Mouse (Mus musculus) hindbrain, embryonic 11.5 days (tissue): ENCODE data around the gene Armc2. TPM values are rescaled to one million over a fixed set of nuclear protein-coding genes. Genes with fewer than 3 reads are reported as not detected.

Experiments used
- ATAC-seq: fragments of 200-750 bp; cut with Nextera tagmentation; 2 replicates; pipeline ENCODE4 v1.8.0; 2017; ENCODE audit warnings: mild to moderate bottlenecking, moderate TSS enrichment, moderate library complexity; ENCODE audit not compliant: low FRiP score
- DNase-seq: peaks from one replicate; pipeline ENCODE4 v3.0.0-alpha.2; 2015; ENCODE audit warnings: low spot score
- H3K27ac ChIP-seq: fragments of 300-500 bp; sonication (generic); 2 replicates; pipeline ENCODE4 v1.5.1; 2014; ENCODE audit warnings: mild to moderate bottlenecking, low read depth, low read length
- H3K27me3 ChIP-seq: fragments of 300-500 bp; sonication (generic); 2 replicates; pipeline ENCODE4 v1.6.1; 2014; ENCODE audit warnings: mild to moderate bottlenecking, low read length, moderate library complexity, mixed read lengths; ENCODE audit not compliant: control insufficient read depth, insufficient read depth
- H3K36me3 ChIP-seq: fragments of 300-500 bp; sonication (generic); 2 replicates; pipeline ENCODE4 v1.6.1; 2014; ENCODE audit warnings: mild to moderate bottlenecking, low read length, moderate library complexity, mixed read lengths; ENCODE audit not compliant: control insufficient read depth, insufficient read depth
- H3K4me1 ChIP-seq: fragments of 300-500 bp; sonication (generic); replicated peaks from 2 replicates; pipeline ENCODE4 v1.6.1; 2014; ENCODE audit warnings: low read length, mixed read lengths; ENCODE audit not compliant: control insufficient read depth, insufficient read depth
- H3K4me2 ChIP-seq: fragments of 300-500 bp; sonication (generic); replicated peaks from 2 replicates; pipeline ENCODE4 v1.6.1; 2014; ENCODE audit warnings: mild to moderate bottlenecking, low read depth, low read length
- H3K4me3 ChIP-seq: fragments of 300-500 bp; sonication (generic); 2 replicates; pipeline ENCODE4 v1.5.1; 2014; ENCODE audit warnings: low read depth, low read length
- H3K9ac ChIP-seq: fragments of 300-500 bp; sonication (generic); 2 replicates; pipeline ENCODE4 v1.6.1; 2014; ENCODE audit warnings: low read depth, low read length
- H3K9me3 ChIP-seq: fragments of 300-500 bp; sonication (generic); 2 replicates; pipeline ENCODE4 v1.6.1; 2016; ENCODE audit warnings: low read length; ENCODE audit not compliant: control insufficient read depth
- WGBS: fragments of 180-500 bp; shearing (Covaris S2); extraction: QIAGEN DNeasy Blood & Tissue Kit; methylation state at CpG from one replicate; pipeline ENCODE4 v1.1.7; 2014; 5-methylcytosine and 5-hydroxymethylcytosine counted together
- polyA plus RNA-seq: library from polyadenylated mRNA; unstranded; fragments of >200 nt; fragmentation: Nextera tagmentation; extraction: Ambion mirVana; gene quantifications from 2 replicates; pipeline ENCODE4 v1.2.1, GENCODE M21; 2014

The Armc2 gene
- polyA plus RNA-seq, 1 experiment from 2014 or later: 3.2 TPM

- ATAC-seq (no peak), DNase-seq (peak; percentile 27)
- peaks cover 2% of the 10 kb centered on the region; the same call in 1 of the 2 replicates for H3K27me3 ChIP-seq
- no peak overlapping the region for H3K4me2 ChIP-seq
- no peaks in the 10 kb centered on the region for H3K36me3 ChIP-seq
- H3K9me3 ChIP-seq: no peaks in the 10 kb centered on the region
- no peak overlapping the region for H3K27ac ChIP-seq
- no peak overlapping the region for H3K9ac ChIP-seq
- 14% methylated on average over 14 of the region's 14 CpGs for WGBS
- no peak overlapping the region for H3K4me3 ChIP-seq
- H3K4me1 ChIP-seq: 0 out of 2 replicates have a peak, but pooled peaks cover 4% of the 10 kb centered on the region
Observed at GRCm38 (mm10) chr10:41991364-41992058, 26.7 kb downstream of the Armc2 start.

DNA sequence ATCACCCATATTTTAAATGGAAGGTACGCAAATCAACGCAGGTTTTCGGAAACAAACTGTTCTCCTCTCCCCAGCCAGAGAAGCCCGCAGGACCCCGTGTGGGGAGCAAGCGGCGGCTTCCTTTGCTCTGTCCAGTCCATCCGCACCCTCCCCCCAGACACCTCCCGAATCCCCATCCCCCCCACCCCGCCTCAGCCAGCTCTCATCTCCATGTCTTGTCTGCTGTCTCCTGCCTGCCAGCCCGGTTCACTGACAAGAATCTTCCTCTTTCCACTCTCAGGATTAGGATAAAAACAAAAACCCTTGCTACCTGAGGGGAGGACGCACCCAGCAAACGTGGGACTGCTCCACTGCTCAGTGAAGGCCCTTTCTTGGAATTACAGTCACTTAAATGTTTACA is 27.3 kb downstream of the Armc2 start:
- H3K4me2 ChIP-seq: no peak overlapping the region
- ATAC-seq (no peak), DNase-seq (peak; percentile 22)
- no peak overlapping the region for H3K4me3 ChIP-seq
- 11% methylated on average over 13 of the region's 13 CpGs for WGBS
- H3K27ac ChIP-seq: no peak overlapping the region
- H3K36me3 ChIP-seq: no peaks in the 10 kb centered on the region
- H3K4me1 ChIP-seq: 0 out of 2 replicates have a peak, but pooled peaks cover 4% of the 10 kb centered on the region
- peaks cover 2% of the 10 kb centered on the region; the same call in 1 of the 2 replicates for H3K27me3 ChIP-seq
- H3K9ac ChIP-seq: no peak overlapping the region
- no peaks in the 10 kb centered on the region for H3K9me3 ChIP-seq

- Histone ChIP-seq H3K4me3 (no peak overlapping the region), H3K4me2 (no peak overlapping the region), H3K36me3 (no peaks in the 10 kb centered on the region), H3K9me3 (no peaks in the 10 kb centered on the region), H3K9ac (no peak overlapping the region), H3K4me1 (0 out of 2 replicates have a peak, but pooled peaks cover 4% of the 10 kb centered on the region), H3K27me3 (peaks cover 2% of the 10 kb centered on the region; the same call in 1 of the 2 replicates), H3K27ac (no peak overlapping the region)
- no peak for DNase-seq
- 88% methylated on average over 3 of the region's 3 CpGs for WGBS
- no peak for ATAC-seq
Observed at GRCm38 (mm10) chr10:41988930-41989329, 29.3 kb downstream of the Armc2 start.

- Histone ChIP-seq H3K4me2 (no peak overlapping the region), H3K27me3 (peaks cover 2% of the 10 kb centered on the region; the same call in 1 of the 2 replicates), H3K9me3 (no peaks in the 10 kb centered on the region), H3K27ac (no peak overlapping the region), H3K4me1 (no peaks in the 10 kb centered on the region), H3K36me3 (no peaks in the 10 kb centered on the region), H3K9ac (no peak overlapping the region), H3K4me3 (no peak overlapping the region)
- ATAC-seq (no peak), DNase-seq (no peak)
- WGBS: 87% methylated on average over 8 of the region's 8 CpGs
Observed at GRCm38 (mm10) chr10:41986126-41986525, 32.1 kb downstream of the Armc2 start.

DNA sequence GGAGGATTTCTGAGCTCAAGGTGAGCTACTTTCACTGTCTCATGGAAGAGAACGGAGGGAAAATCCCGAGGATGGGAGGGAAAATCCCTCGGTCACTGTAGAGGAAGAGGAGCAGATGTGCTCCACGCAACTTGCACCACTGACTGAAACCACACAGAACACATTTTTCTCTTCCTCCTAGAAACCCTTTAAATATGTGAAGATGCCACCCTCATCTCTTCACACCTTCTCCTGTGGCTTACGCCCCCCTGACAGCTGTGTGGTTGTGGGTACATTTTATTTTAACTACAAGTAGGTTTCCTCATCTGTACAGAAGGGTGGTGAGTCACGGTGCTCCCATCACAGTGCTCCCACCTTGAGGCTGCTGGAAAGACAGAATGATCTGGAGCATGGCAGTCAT is 34.0 kb downstream of the Armc2 start:
- H3K9me3 ChIP-seq: no peaks in the 10 kb centered on the region
- 89% methylated on average over 6 of the region's 6 CpGs for WGBS
- H3K27ac ChIP-seq: no peak overlapping the region
- DNase-seq (no peak), ATAC-seq (no peak)
- H3K27me3 ChIP-seq: no peaks in the 10 kb centered on the region
- H3K36me3 ChIP-seq: no peaks in the 10 kb centered on the region
- H3K4me2 ChIP-seq: no peak overlapping the region
- H3K4me1 ChIP-seq: no peaks in the 10 kb centered on the region
- H3K4me3 ChIP-seq: no peak overlapping the region
- no peak overlapping the region for H3K9ac ChIP-seq

GRCm38 (mm10) chr10:41982821-41983220 is 35.4 kb downstream of the Armc2 start:
- WGBS: 74% methylated on average over 7 of the region's 7 CpGs
- H3K4me3 ChIP-seq: no peak overlapping the region
- no peak overlapping the region for H3K9ac ChIP-seq
- no peaks in the 10 kb centered on the region for H3K27me3 ChIP-seq
- H3K36me3 ChIP-seq: no peaks in the 10 kb centered on the region
- ATAC-seq (no peak), DNase-seq (no peak)
- H3K4me1 ChIP-seq: no peaks in the 10 kb centered on the region
- H3K27ac ChIP-seq: no peak overlapping the region
- H3K9me3 ChIP-seq: no peaks in the 10 kb centered on the region
- H3K4me2 ChIP-seq: no peak overlapping the region

DNA sequence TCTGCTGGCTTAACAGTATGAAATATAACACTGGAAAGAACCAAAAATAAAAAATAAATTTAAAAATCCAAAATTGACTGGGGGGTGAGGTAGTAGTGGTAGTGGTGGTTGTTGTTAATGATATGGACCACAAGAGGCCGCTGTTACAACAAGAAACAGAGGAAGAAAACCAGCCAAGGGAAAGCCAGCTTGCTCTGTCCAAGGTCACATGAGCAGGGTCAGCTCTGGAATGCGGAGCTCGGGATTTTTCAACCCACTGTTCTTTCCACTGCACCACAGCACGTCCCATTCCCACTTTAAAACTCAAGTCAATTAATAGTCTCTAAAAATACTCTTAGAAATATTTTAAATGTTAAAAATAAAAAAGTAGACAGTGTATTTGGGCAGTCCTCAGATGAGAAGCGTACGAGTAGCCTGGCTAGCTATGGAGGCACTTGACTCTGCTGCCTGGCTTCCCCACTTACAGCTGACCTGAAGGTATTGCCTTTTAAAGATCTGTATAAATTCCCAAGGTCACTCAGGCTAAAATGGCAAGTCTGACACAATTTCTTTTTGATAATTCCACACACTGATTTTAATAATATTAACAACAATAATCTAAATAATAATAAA is 37.4 kb downstream of the Armc2 start:
- Histone ChIP-seq H3K36me3 (no peaks in the 10 kb centered on the region), H3K4me3 (no peak overlapping the region), H3K27me3 (no peaks in the 10 kb centered on the region), H3K27ac (no peak overlapping the region), H3K4me1 (no peaks in the 10 kb centered on the region), H3K9ac (no peak overlapping the region), H3K4me2 (no peak overlapping the region), H3K9me3 (no peaks in the 10 kb centered on the region)
- DNase-seq (peak; percentile 78), ATAC-seq (peak; percentile 73; the same call in 1 of the 2 replicates)
- WGBS: 26% methylated on average over 6 of the region's 6 CpGs

- Histone ChIP-seq H3K36me3 (no peaks in the 10 kb centered on the region), H3K9me3 (no peaks in the 10 kb centered on the region), H3K4me3 (no peak overlapping the region), H3K27ac (no peak overlapping the region), H3K27me3 (no peaks in the 10 kb centered on the region), H3K4me1 (no peaks in the 10 kb centered on the region), H3K9ac (no peak overlapping the region), H3K4me2 (no peak overlapping the region)
- no peak for ATAC-seq
- no peak for DNase-seq
- WGBS: 82% methylated on average over 7 of the region's 7 CpGs
Observed at GRCm38 (mm10) chr10:41978403-41979234, 39.6 kb downstream of the Armc2 start.
